Mouse (Mus musculus): ENCODE results near the gene Leo1. TPM values are rescaled to one million over a fixed set of nuclear protein-coding genes. Genes with fewer than 3 reads are reported as not detected.
"Not testable (repeated sequence)": the region's sequence is repeated elsewhere in the genome, so short reads cannot be mapped to it uniquely, and the experiment has no call there.

Gene Leo1
- polyA plus RNA-seq, 1 experiment from 2014 or later, result 45.8 TPM

DNA sequence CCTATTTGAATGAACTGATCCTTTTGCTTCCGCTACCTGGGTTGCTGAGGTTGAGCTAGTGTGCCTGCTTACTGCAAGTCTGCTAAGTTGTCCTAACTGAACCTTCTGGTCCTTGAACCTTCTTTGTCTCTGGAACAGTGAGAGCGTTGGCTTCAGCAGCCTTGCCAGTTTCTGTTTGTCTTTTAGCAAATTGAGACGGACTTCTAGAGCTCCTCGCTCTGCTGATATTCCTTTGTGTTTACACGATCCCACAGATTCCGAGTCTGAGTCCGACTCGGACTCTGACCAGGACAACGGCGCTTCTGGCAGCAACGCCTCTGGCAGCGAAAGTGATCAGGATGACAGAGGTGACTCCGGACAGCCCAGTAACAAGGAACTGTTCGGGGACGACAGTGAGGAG is 3.7 kb downstream of the Leo1 start:
- Histone ChIP-seq H3K36me3 (ENCODE audit: control insufficient read depth, insufficient read depth, low read length) (peaks cover 45% of the 10 kb centered on the region), H3K4me1 (ENCODE audit: control insufficient read depth, insufficient read depth, low read length) (peaks cover 9% of the 10 kb centered on the region), H3K27me3 (ENCODE audit: control insufficient read depth, insufficient read depth, low read length) (no peaks in the 10 kb centered on the region), H3K4me2 (replicated peaks; ENCODE audit: low read depth, low read length) (no peak overlapping the region), H3K27ac (ENCODE audit: low read depth, low read length) (no peak overlapping the region), H3K9me3 (ENCODE audit: control insufficient read depth, low read length) (no peaks in the 10 kb centered on the region), H3K4me3 (ENCODE audit: low read length) (no peak overlapping the region), H3K9ac (ENCODE audit: low read depth, low read length) (no peak overlapping the region)
- 85% methylated on average over 15 of the region's 15 CpGs for WGBS
- no peak for ATAC-seq (ENCODE audit: low FRiP score, low TSS enrichment)

DNA sequence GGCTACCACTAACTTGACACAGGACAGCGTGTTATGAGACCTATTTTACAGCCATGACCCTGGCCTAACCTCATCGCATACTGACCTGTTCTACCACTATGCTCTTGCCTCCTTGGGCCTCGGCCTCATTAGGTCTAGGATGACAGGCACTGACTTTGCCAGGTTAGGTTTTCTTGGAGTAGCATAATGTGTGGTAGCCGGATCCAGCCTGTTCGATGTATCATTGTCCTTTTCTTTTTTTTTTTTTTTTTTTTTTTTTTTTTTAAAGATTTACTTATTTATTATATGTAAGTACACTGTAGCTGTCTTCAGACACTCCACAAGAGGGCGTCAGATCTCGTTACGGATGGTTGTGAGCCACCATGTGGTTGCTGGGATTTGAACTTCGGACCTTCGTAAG is 5.2 kb downstream of the Leo1 start:
- not testable (repeated sequence) for ATAC-seq (ENCODE audit: low FRiP score, low TSS enrichment); H3K4me3 ChIP-seq (ENCODE audit: low read length); H3K9ac ChIP-seq (ENCODE audit: low read depth, low read length); H3K27me3 ChIP-seq (ENCODE audit: control insufficient read depth, insufficient read depth, low read length); H3K27ac ChIP-seq (ENCODE audit: low read depth, low read length); H3K4me2 ChIP-seq (replicated peaks; ENCODE audit: low read depth, low read length); H3K4me1 ChIP-seq (ENCODE audit: control insufficient read depth, insufficient read depth, low read length); H3K9me3 ChIP-seq (ENCODE audit: control insufficient read depth, low read length)
- peaks cover 53% of the 10 kb centered on the region for H3K36me3 ChIP-seq (ENCODE audit: control insufficient read depth, insufficient read depth, low read length)
- WGBS, result 89% methylated on average over 10 of the region's 10 CpGs

DNA sequence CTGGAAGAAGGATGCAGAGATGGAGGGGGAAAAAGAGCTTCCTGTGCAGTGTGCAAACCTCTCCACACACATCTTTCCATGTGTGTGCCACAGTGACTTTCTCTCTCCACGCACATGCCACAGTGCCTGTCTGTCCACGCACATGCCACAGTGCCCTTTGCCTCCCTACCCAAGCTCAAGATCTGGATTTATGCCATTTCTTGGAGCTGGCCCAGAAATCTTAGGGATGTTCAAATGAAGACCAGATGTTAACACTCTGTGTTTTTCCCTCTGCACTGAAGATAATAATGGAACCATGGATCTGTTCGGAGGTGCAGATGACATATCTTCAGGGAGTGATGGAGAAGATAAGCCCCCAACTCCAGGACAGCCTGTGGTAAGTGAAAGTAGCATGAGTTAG is 6.7 kb downstream of the Leo1 start:
- 82% methylated on average over 3 of the region's 3 CpGs for WGBS
- Histone ChIP-seq H3K27ac (ENCODE audit: low read depth, low read length) (no peak overlapping the region), H3K9me3 (ENCODE audit: control insufficient read depth, low read length) (no peaks in the 10 kb centered on the region), H3K27me3 (ENCODE audit: control insufficient read depth, insufficient read depth, low read length) (no peaks in the 10 kb centered on the region), H3K36me3 (ENCODE audit: control insufficient read depth, insufficient read depth, low read length) (peaks cover 61% of the 10 kb centered on the region), H3K4me2 (replicated peaks; ENCODE audit: low read depth, low read length) (no peak overlapping the region), H3K4me3 (ENCODE audit: low read length) (no peak overlapping the region), H3K4me1 (ENCODE audit: control insufficient read depth, insufficient read depth, low read length) (no peaks in the 10 kb centered on the region), H3K9ac (ENCODE audit: low read depth, low read length) (no peak overlapping the region)
- no peak for ATAC-seq (ENCODE audit: low FRiP score, low TSS enrichment)

DNA sequence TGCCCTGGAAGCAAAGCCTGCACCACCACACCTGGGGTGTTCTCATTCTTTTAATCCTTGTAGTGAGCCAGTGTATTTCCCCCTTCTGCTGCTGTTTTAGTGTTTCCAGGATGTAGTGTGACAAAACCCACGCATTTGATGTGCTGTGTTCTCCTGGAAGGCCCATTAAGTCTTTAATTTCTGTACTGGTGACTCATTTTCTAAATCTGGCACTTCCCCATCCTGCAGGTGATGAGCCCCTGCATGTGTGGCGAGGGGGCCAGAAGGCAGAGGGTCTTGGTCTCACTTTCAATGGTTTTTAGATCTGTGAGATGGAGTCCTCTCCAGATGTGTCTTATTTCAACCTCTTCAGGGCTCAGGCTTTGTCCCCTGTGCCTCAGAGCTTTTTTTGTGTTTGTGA is 12.7 kb downstream of the Leo1 start:
- no peaks in the 10 kb centered on the region for H3K4me1 ChIP-seq (ENCODE audit: control insufficient read depth, insufficient read depth, low read length)
- no peak for ATAC-seq (ENCODE audit: low FRiP score, low TSS enrichment)
- no peaks in the 10 kb centered on the region for H3K27me3 ChIP-seq (ENCODE audit: control insufficient read depth, insufficient read depth, low read length)
- no peaks in the 10 kb centered on the region for H3K9me3 ChIP-seq (ENCODE audit: control insufficient read depth, low read length)
- H3K4me3 ChIP-seq (ENCODE audit: low read length), result no peak overlapping the region
- peaks cover 82% of the 10 kb centered on the region for H3K36me3 ChIP-seq (ENCODE audit: control insufficient read depth, insufficient read depth, low read length)
- H3K27ac ChIP-seq (ENCODE audit: low read depth, low read length), result no peak overlapping the region
- no peak overlapping the region for H3K4me2 ChIP-seq (replicated peaks; ENCODE audit: low read depth, low read length)
- WGBS, result 84% methylated on average over 2 of the region's 2 CpGs
- H3K9ac ChIP-seq (ENCODE audit: low read depth, low read length), result no peak overlapping the region

DNA sequence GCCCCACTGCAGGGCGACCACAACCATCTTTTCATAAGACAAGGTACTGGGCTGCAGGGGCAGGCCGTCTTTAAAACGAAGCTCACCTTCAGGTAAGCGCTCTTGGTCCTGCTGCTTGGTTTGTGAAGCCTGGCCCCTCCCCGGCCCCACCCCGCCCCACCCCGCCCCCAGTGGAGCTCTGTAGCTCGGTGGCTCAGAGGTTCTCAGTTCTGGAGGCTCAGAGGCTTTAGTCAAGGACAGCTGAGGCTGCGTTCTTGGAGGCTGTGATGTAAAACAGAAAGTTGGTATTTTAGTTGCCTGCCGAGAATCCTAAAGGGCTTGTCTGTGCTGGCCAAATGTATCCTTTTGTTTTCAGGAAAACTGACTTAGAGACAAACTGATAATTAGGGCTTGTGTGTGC is 14.4 kb downstream of the Leo1 start:
- peaks cover 88% of the 10 kb centered on the region for H3K36me3 ChIP-seq (ENCODE audit: control insufficient read depth, insufficient read depth, low read length)
- no peaks in the 10 kb centered on the region for H3K27me3 ChIP-seq (ENCODE audit: control insufficient read depth, insufficient read depth, low read length)
- H3K4me2 ChIP-seq (replicated peaks; ENCODE audit: low read depth, low read length), result no peak overlapping the region
- H3K4me3 ChIP-seq (ENCODE audit: low read length), result no peak overlapping the region
- no peak for ATAC-seq (ENCODE audit: low FRiP score, low TSS enrichment)
- no peak overlapping the region for H3K9ac ChIP-seq (ENCODE audit: low read depth, low read length)
- 84% methylated on average over 10 of the region's 10 CpGs for WGBS
- no peaks in the 10 kb centered on the region for H3K9me3 ChIP-seq (ENCODE audit: control insufficient read depth, low read length)
- H3K4me1 ChIP-seq (ENCODE audit: control insufficient read depth, insufficient read depth, low read length), result no peaks in the 10 kb centered on the region
- H3K27ac ChIP-seq (ENCODE audit: low read depth, low read length), result no peak overlapping the region

DNA sequence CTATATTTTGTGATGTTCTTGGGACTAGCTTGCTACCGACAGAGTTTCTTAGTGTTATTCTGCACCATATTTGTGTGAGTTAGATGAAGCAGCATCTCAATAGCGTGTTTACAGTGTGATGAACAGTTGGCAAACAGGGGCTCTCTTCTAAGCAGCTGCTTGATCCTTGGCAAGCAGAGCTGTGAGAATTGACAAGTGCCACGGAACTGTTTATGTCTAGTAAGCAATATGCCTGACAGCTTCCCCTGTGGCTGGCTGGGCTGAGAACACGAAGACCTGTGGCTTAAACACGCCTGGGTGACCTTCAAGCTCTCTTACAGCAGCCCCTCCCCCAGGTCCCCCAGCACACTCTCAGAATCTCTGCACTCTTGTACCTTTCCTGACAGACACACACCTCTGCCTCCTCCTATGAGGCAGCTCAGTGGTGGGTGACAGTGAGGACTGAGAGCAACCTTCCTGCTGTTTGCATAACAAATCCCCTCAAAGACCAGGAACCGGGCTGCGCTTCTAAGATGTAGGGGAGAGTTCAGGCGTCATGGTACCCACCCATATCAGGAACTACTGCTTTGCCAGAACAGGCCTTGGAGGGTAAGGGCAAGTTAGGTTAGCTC is 21.8 kb downstream of the Leo1 start:
- no peak for ATAC-seq (ENCODE audit: low FRiP score, low TSS enrichment)
- Histone ChIP-seq H3K4me2 (replicated peaks; ENCODE audit: low read depth, low read length) (no peak overlapping the region), H3K27me3 (ENCODE audit: control insufficient read depth, insufficient read depth, low read length) (no peaks in the 10 kb centered on the region), H3K9me3 (ENCODE audit: control insufficient read depth, low read length) (no peaks in the 10 kb centered on the region), H3K9ac (ENCODE audit: low read depth, low read length) (no peak overlapping the region), H3K4me3 (ENCODE audit: low read length) (no peak overlapping the region), H3K4me1 (ENCODE audit: control insufficient read depth, insufficient read depth, low read length) (no peaks in the 10 kb centered on the region), H3K27ac (ENCODE audit: low read depth, low read length) (no peak overlapping the region), H3K36me3 (ENCODE audit: control insufficient read depth, insufficient read depth, low read length) (peaks cover 83% of the 10 kb centered on the region)
- 83% methylated on average over 8 of the region's 8 CpGs for WGBS

DNA sequence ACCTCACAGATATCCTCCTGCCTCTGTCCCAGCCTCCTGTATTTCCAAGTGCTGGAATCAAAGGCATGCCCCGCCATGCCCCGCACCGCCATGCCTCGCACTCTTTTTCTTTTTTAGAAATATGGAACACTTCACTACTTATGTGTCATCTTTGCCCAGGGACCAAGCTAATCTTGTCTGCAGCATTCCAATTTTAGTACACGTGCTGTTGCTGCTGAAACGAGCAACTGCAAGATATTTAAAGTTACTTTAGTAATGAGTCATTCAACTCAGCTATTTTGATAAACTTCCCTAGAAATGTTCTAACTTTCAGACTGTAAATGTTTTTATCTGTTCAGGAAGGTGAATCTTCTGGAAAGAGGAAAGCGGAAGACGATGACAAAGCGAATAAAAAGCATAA is 24.5 kb downstream of the Leo1 start:
- Histone ChIP-seq H3K9me3 (ENCODE audit: control insufficient read depth, low read length) (no peaks in the 10 kb centered on the region), H3K4me3 (ENCODE audit: low read length) (no peak overlapping the region), H3K4me2 (replicated peaks; ENCODE audit: low read depth, low read length) (no peak overlapping the region), H3K36me3 (ENCODE audit: control insufficient read depth, insufficient read depth, low read length) (peaks cover 61% of the 10 kb centered on the region), H3K27ac (ENCODE audit: low read depth, low read length) (no peak overlapping the region), H3K9ac (ENCODE audit: low read depth, low read length) (no peak overlapping the region), H3K4me1 (ENCODE audit: control insufficient read depth, insufficient read depth, low read length) (no peaks in the 10 kb centered on the region), H3K27me3 (ENCODE audit: control insufficient read depth, insufficient read depth, low read length) (no peaks in the 10 kb centered on the region)
- 96% methylated on average over 9 of the region's 9 CpGs for WGBS
- no peak for ATAC-seq (ENCODE audit: low FRiP score, low TSS enrichment)

DNA sequence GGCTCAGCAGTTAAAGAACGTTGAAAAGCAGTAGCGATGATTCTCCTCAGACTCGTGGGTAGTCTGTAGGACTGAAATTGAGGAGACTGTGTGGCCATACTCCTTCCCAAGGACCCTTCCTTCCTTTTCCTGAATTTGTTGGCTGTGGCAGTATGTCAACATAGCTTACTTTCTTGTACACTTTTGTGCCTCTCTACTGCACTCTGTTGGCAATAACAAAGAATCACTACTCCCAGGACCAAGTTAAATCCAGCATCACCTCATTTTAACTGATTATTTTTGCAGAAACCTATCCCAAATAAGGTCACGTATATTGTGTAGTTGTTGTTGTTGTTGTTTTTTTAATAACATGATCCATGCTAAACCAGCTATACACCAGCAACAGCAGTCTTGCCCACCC is 25.3 kb downstream of the Leo1 start:
- H3K4me1 ChIP-seq (ENCODE audit: control insufficient read depth, insufficient read depth, low read length), result no peaks in the 10 kb centered on the region
- H3K9ac ChIP-seq (ENCODE audit: low read depth, low read length), result no peak overlapping the region
- H3K36me3 ChIP-seq (ENCODE audit: control insufficient read depth, insufficient read depth, low read length), result peaks cover 55% of the 10 kb centered on the region
- no peak for ATAC-seq (ENCODE audit: low FRiP score, low TSS enrichment)
- no peak overlapping the region for H3K27ac ChIP-seq (ENCODE audit: low read depth, low read length)
- no peak overlapping the region for H3K4me2 ChIP-seq (replicated peaks; ENCODE audit: low read depth, low read length)
- no peaks in the 10 kb centered on the region for H3K9me3 ChIP-seq (ENCODE audit: control insufficient read depth, low read length)
- H3K4me3 ChIP-seq (ENCODE audit: low read length), result no peak overlapping the region
- H3K27me3 ChIP-seq (ENCODE audit: control insufficient read depth, insufficient read depth, low read length), result no peaks in the 10 kb centered on the region
- WGBS, result 96% methylated on average over 4 of the region's 4 CpGs

DNA sequence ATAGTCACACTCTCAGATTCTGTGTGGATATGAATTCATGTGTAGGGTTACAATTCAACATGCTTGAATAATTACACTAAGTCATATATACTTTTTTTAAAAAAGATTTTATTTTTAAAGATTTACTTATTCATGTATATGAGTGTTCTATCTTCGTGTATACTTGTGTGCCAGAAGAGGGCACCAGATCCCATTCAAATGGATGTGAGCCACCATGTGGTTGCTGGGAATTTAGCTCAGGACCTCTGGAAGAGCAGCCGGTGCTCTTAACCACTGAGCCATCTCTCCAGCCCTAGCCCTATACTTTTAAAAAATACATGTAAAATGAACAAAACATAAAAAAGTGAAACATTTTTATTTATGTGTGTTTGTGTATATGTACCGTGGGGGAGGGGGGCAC is 26.3 kb downstream of the Leo1 start:
- 94% methylated on average over 3 of the region's 3 CpGs for WGBS

More for the DNA sequence above, 26.3 kb downstream of the Leo1 start:
- Histone ChIP-seq H3K4me2 (replicated peaks; ENCODE audit: low read depth, low read length) (no peak overlapping the region), H3K4me3 (ENCODE audit: low read length) (no peak overlapping the region), H3K27ac (ENCODE audit: low read depth, low read length) (no peak overlapping the region), H3K27me3 (ENCODE audit: control insufficient read depth, insufficient read depth, low read length) (no peaks in the 10 kb centered on the region), H3K4me1 (ENCODE audit: control insufficient read depth, insufficient read depth, low read length) (no peaks in the 10 kb centered on the region), H3K9ac (ENCODE audit: low read depth, low read length) (no peak overlapping the region), H3K36me3 (ENCODE audit: control insufficient read depth, insufficient read depth, low read length) (peaks cover 50% of the 10 kb centered on the region), H3K9me3 (ENCODE audit: control insufficient read depth, low read length) (no peaks in the 10 kb centered on the region)
- no peak for ATAC-seq (ENCODE audit: low FRiP score, low TSS enrichment)

All from kidney, embryonic 14.5 days (tissue).